Mouse (Mus musculus) liver, postnatal 0 days (tissue): ENCODE measurements around the gene Timm29.
A peak's percentile ranks its signal among the peaks of the same experiment; 100 is the strongest.

Experiments used
- CTCF ChIP-seq: sonication (generic); IDR thresholded peaks from 2 replicates; pipeline ENCODE4 v1.5.1; 2016; ENCODE audit warnings: antibody characterized with exemption, low read depth
- EP300 ChIP-seq: IDR thresholded peaks from 2 replicates; pipeline ENCODE4 v1.6.1; 2016; ENCODE audit warnings: antibody characterized with exemption, low read depth, mild to moderate bottlenecking

DNA sequence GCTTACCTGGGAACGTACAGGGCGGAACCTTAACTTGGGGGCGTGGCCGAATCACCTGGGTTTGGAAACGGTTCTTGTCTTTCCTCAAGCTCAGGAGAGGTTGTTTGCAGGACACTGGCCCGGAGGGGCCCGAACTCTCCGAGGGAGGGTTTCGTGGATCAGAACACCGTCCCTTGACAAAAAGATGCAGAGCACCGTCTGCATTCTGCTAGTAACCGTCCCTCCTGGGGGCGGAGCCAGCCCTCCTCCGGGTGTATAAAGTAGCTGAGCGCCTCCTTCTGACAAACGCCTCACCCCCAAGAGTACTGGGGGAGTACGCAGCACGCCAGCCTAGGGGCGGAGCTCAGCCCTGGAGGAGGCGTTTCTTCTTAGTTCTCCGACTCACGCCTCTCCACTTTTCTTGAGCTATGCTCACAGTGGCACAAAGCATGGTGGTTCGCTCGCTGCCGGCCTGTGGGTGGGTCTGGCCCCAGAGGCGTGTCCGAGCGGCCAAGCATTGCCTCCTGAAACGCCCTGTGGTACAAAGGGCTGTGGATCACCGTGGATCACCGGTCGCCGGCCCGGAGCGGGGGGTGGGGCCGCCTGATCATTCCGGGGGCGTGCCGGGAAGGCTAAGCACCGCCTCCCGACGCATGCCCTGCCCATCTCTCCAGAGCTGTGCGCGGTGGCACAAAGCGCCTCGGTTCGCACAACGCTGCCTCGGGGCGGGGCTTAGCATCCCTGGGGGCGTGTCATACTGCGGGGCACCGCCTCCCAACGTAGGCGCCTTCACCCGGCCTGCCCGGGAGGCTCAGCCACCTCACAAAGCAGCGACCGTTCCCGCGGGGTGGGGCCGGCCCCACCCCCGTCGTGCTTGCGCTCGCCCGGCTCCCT, 46.4 kb upstream of the Timm29 start:
- TF ChIP-seq CTCF (peak; percentile 77), EP300 (no peak)
